Mouse (Mus musculus): ENCODE results near the gene Rnd1. TPM values are rescaled to one million over a fixed set of nuclear protein-coding genes. Genes with fewer than 3 reads are reported as not detected.
A peak's percentile ranks its signal among the peaks of the same experiment; 100 is the strongest.

The Rnd1 gene
- polyA plus RNA-seq, 1 experiment from 2014 or later: 3.1 TPM

DNA sequence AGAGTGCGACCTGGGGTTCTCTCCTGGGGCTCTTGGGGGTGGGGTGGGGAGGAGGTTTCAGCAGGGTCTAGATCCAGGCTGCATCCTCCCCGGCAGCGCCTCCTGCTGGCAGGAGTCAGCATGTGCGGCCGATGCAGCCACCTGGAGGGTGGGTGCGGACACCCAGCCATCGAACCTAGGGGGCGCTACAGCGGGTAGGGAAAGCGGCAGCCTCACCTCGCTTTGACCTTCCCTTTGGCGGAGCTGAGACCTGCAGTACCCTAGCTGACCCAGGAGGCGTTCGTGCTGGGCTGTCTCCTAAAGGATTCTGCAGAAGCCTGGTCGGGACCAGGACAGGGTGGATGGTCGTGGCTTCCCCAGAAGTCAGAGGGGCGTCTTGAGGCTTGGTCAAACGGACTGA is 45.8 kb downstream of the Rnd1 start:
- no peak overlapping the region for H3K27ac ChIP-seq (ENCODE audit: low read length)
- H3K4me2 ChIP-seq (replicated peaks; ENCODE audit: low read depth, low read length): peak overlapping the region; percentile 57
- TF ChIP-seq EP300 (IDR thresholded peaks at IDR 0.05) (no peak), CTCF (IDR thresholded peaks at IDR 0.05) (peak; percentile 94)
- H3K4me3 ChIP-seq (ENCODE audit: low read depth, low read length): peak overlapping the region; percentile 28; the same call in 1 of the 2 replicates
- H3K9ac ChIP-seq (replicated peaks; ENCODE audit: low read depth): no peak overlapping the region
- WGBS: 1% methylated on average over 17 of the region's 18 CpGs
- no peaks in the 10 kb centered on the region for H3K9me3 ChIP-seq (ENCODE audit: low read length)
- peaks cover 13% of the 10 kb centered on the region for H3K27me3 ChIP-seq (replicated peaks; ENCODE audit: insufficient read depth, low read length)
- ATAC-seq: peak; percentile 35
- peaks cover 17% of the 10 kb centered on the region; the same call in 1 of the 2 replicates for H3K4me1 ChIP-seq (ENCODE audit: insufficient read depth, low read depth, low read length)
- DNase-seq (ENCODE audit: low spot score): peak; percentile 77
- H3K36me3 ChIP-seq (ENCODE audit: insufficient read depth, low read length): no peaks in the 10 kb centered on the region

DNA sequence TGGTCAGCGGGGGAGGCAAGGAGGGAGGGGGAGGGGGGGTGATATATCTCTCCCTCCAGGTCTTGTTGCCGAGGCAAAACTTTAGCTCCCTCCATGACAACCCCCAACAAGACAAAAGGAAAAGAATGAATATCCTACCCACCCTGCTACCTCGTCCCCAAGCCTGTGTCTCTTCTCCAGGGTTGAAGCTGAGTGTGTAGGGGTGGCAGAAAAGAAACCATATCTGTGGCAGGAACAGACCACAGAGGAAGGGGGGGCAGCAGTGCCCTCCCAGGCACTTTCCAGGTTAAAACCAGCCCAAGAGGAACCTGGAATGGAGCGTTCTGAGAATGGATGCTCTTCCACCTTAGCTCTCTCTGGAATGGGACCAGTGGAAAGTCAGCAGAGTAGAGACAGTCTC is 46.7 kb downstream of the Rnd1 start, which contains the start of gene Cacnb3:
Gene Cacnb3 (plus strand): TSS at position 301 of the 400 bp plus-strand sequence.
- WGBS: 51% methylated on average over 4 of the region's 4 CpGs
- H3K36me3 ChIP-seq (ENCODE audit: insufficient read depth, low read length): no peaks in the 10 kb centered on the region
- no peak within 1 kb of the TSS for H3K9ac ChIP-seq (replicated peaks; ENCODE audit: low read depth)
- TF ChIP-seq CTCF (IDR thresholded peaks at IDR 0.05) (no peak), EP300 (IDR thresholded peaks at IDR 0.05) (no peak)
- peaks cover 13% of the 10 kb centered on the region for H3K27me3 ChIP-seq (replicated peaks; ENCODE audit: insufficient read depth, low read length)
- no peaks in the 10 kb centered on the region for H3K9me3 ChIP-seq (ENCODE audit: low read length)
- H3K27ac ChIP-seq (ENCODE audit: low read length): no peak within 1 kb of the TSS
- no peak within 1 kb of the TSS for H3K4me3 ChIP-seq (ENCODE audit: low read depth, low read length)
- ATAC-seq (no peak), DNase-seq (ENCODE audit: low spot score) (no peak)
- peaks cover 17% of the 10 kb centered on the region; the same call in 1 of the 2 replicates for H3K4me1 ChIP-seq (ENCODE audit: insufficient read depth, low read depth, low read length)
- H3K4me2 ChIP-seq (replicated peaks; ENCODE audit: low read depth, low read length): peak within 1 kb of the TSS; percentile 57

DNA sequence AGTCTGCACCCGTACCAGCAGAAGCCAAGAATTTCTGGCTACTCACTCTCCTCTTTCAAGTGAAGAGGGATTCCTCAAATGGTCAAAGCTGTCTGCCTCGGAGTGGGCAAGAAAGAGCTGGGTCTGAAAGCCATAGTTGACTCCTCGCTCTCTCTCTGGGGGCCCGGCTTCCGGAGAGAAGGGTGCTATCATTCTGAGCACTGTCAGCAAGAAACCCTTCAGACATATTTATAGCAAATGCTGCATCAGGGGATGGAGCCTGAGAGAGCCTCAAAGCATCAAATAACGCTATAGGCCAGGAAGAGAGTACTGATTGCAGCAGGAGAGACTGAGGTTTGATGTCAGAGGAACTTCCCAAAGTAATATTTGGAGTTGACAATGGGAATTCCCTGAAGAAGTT is 47.8 kb downstream of the Rnd1 start:
- H3K4me2 ChIP-seq (replicated peaks; ENCODE audit: low read depth, low read length): no peak overlapping the region
- H3K9me3 ChIP-seq (ENCODE audit: low read length): no peaks in the 10 kb centered on the region
- DNase-seq (ENCODE audit: low spot score) (no peak), ATAC-seq (no peak)
- no peak overlapping the region for H3K27ac ChIP-seq (ENCODE audit: low read length)
- no peak overlapping the region for H3K4me3 ChIP-seq (ENCODE audit: low read depth, low read length)
- H3K4me1 ChIP-seq (ENCODE audit: insufficient read depth, low read depth, low read length): peaks cover 12% of the 10 kb centered on the region; the same call in 1 of the 2 replicates
- no peaks in the 10 kb centered on the region for H3K36me3 ChIP-seq (ENCODE audit: insufficient read depth, low read length)
- H3K9ac ChIP-seq (replicated peaks; ENCODE audit: low read depth): no peak overlapping the region
- WGBS: 38% methylated on average over 6 of the region's 6 CpGs
- H3K27me3 ChIP-seq (replicated peaks; ENCODE audit: insufficient read depth, low read length): peaks cover 13% of the 10 kb centered on the region
- TF ChIP-seq CTCF (IDR thresholded peaks at IDR 0.05): no peak
- no peak for TF ChIP-seq EP300 (IDR thresholded peaks at IDR 0.05)

DNA sequence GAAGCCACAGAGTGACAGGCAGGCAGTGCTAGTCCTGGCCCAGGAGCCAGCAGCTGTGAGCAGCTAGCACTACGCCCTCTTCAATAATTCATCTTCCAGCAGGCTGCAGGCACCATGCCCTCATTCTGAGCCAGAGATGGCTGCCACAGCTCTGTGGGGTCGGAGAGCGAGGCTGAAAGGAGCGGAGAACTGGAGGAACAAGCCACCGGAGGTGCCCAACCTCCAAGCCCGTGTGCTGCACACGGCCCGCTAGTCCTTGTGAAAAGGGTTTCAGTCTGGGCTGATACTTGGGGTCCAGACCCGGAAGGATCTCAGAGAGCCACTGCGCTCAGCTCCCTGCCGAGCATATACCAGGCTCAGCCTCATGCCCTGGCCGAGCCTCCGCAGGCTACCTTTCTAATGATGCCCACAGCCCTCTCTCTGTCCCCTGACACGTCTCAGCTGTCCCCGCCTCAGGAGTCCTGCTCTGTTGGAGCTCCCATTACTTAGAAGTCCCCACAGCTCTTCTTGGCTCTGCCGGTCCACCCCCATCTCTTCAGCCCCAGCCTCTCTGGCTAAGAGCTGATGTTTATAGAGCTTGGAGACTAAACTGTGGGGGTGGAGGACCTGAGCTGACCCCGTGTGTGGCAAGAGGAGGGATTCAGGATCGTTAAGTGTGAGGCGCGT is 48.5 kb downstream of the Rnd1 start:
- TF ChIP-seq CTCF (IDR thresholded peaks at IDR 0.05) (no peak), EP300 (IDR thresholded peaks at IDR 0.05) (no peak)
- ATAC-seq (peak; percentile 21), DNase-seq (ENCODE audit: low spot score) (peak; percentile 37)
- 8% methylated on average over 20 of the region's 20 CpGs for WGBS
- Histone ChIP-seq H3K27ac (ENCODE audit: low read length) (no peak overlapping the region), H3K9ac (replicated peaks; ENCODE audit: low read depth) (no peak overlapping the region), H3K27me3 (replicated peaks; ENCODE audit: insufficient read depth, low read length) (peaks cover 8% of the 10 kb centered on the region; the same call in 1 of the 2 replicates), H3K4me1 (ENCODE audit: insufficient read depth, low read depth, low read length) (peaks cover 6% of the 10 kb centered on the region; the same call in 1 of the 2 replicates), H3K4me2 (replicated peaks; ENCODE audit: low read depth, low read length) (peak overlapping the region; percentile 44; the same call in 1 of the 2 replicates), H3K4me3 (ENCODE audit: low read depth, low read length) (no peak overlapping the region), H3K9me3 (ENCODE audit: low read length) (no peaks in the 10 kb centered on the region), H3K36me3 (ENCODE audit: insufficient read depth, low read length) (no peaks in the 10 kb centered on the region)

DNA sequence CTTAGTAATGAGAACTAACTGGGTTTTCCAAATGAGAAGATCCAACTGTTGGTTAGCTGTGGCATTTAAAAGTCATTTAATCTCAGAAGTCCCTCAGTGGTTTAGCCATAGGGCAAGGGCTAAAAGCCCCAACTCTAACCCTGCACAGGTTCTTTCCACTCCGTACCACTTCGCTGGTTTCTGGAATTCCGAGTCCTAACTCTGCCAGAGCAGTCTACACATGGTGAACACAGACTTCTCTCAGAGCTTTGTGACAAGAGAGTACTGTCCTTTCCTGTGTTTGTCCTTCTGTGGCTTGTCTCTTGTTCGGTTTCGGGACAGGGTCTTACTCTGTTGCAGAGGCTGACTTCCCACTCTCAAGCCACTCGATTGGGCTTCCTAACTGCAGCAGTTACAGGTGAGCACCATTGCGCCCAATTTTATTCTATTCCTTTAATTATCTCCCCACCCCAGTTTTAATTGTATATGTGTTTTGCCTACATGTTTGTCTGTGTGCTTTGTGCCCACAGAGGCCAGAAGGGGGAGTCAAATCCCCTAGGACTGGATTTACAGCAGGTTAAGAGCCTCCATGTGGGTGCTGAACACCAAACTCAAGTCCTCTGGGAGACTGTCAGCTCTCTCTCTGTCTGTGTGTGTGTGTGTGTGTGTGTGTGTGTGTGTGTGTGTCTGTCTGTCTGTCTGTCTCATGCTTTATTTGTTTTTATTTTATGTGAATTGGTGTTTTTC is 50.6 kb downstream of the Rnd1 start:
- DNase-seq (ENCODE audit: low spot score) (no peak), ATAC-seq (no peak)
- H3K27ac ChIP-seq (ENCODE audit: low read length): no peak overlapping the region
- H3K36me3 ChIP-seq (ENCODE audit: insufficient read depth, low read length): no peaks in the 10 kb centered on the region
- no peaks in the 10 kb centered on the region for H3K9me3 ChIP-seq (ENCODE audit: low read length)
- no peaks in the 10 kb centered on the region for H3K27me3 ChIP-seq (replicated peaks; ENCODE audit: insufficient read depth, low read length)
- no peak overlapping the region for H3K9ac ChIP-seq (replicated peaks; ENCODE audit: low read depth)
- 79% methylated on average over 7 of the region's 7 CpGs for WGBS
- TF ChIP-seq EP300 (IDR thresholded peaks at IDR 0.05) (no peak), CTCF (IDR thresholded peaks at IDR 0.05) (no peak)
- H3K4me3 ChIP-seq (ENCODE audit: low read depth, low read length): no peak overlapping the region
- no peak overlapping the region for H3K4me2 ChIP-seq (replicated peaks; ENCODE audit: low read depth, low read length)
- H3K4me1 ChIP-seq (ENCODE audit: insufficient read depth, low read depth, low read length): peaks cover 6% of the 10 kb centered on the region; the same call in 1 of the 2 replicates

DNA sequence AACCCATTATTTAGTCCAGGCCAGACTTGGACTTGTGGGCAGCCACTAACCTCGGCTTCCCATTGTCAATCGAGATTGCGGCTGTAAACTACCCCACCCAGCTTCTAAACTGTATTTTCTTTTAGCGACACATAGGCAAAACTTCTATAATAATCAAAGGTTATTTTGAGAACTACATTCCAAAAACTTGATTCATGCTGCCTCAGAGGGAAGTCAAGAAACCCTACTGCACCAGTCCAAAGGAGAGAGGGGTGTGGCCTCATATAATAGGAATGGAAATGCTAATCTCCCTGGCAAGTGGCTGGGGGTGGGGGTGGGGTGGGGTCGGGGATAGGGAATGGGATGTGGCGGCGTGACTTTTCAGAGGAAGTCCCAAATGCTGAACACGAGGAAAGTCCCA is 51.2 kb downstream of the Rnd1 start:
- no peak for DNase-seq (ENCODE audit: low spot score)
- TF ChIP-seq EP300 (IDR thresholded peaks at IDR 0.05) (no peak), CTCF (IDR thresholded peaks at IDR 0.05) (no peak)
- no peaks in the 10 kb centered on the region for H3K27me3 ChIP-seq (replicated peaks; ENCODE audit: insufficient read depth, low read length)

More for the DNA sequence above, 51.2 kb downstream of the Rnd1 start:
- Histone ChIP-seq H3K9me3 (ENCODE audit: low read length) (no peaks in the 10 kb centered on the region), H3K4me2 (replicated peaks; ENCODE audit: low read depth, low read length) (no peak overlapping the region), H3K4me1 (ENCODE audit: insufficient read depth, low read depth, low read length) (peaks cover 6% of the 10 kb centered on the region; the same call in 1 of the 2 replicates), H3K9ac (replicated peaks; ENCODE audit: low read depth) (no peak overlapping the region), H3K27ac (ENCODE audit: low read length) (no peak overlapping the region), H3K36me3 (ENCODE audit: insufficient read depth, low read length) (no peaks in the 10 kb centered on the region), H3K4me3 (ENCODE audit: low read depth, low read length) (no peak overlapping the region)
- ATAC-seq: no peak
- 24% methylated on average over 8 of the region's 8 CpGs for WGBS

All from lung, postnatal 0 days (tissue).